Mouse (Mus musculus) embryo, embryonic 11 days (tissue): Measurements from ENCODE around the gene Adad2.

Source experiments
- DNase-seq: peaks from one replicate; pipeline ENCODE4 v3.0.0-alpha.2; 2015

Adad2 gene

DNA sequence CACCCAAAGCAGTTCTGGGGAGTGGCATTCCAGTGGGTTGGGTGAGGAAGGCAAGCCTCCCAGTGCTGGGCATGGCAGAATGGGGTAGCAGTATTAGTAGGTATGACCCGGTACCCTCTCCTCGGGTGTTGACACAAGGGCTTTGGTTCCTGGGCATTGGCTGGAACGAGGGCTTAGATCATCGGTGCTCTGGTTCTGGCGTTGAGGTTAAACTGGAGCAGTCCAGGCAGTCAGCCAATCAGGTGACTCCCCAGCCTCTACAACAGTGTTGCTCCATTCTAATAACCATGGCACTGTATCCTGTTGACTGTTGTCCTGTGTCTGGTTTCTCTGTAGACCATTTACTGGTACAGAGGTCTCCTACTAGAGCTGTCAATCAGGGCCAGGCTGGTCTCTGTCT is 5.0 kb downstream of the Adad2 start:
- no peak for DNase-seq

DNA sequence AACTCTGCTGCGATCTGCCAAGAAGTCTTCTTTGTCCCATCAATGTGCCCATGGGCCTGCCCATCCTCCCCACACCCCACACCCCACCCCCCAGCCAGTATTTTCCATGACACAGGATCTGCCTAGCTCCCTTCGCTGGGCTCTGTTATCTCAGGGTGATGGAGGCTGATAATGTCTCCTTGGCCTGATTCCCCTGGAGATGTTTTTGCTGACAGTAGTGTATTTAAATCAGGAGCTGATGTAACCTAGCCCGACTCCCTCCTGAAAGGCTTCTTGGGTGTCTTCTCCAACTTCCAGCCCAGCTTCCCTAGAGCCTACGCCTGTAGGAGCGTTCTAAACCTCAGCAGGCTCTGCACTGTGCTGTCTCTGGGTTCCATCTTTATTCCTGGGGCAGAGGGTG is 6.3 kb downstream of the Adad2 start:
- no peak for DNase-seq

DNA sequence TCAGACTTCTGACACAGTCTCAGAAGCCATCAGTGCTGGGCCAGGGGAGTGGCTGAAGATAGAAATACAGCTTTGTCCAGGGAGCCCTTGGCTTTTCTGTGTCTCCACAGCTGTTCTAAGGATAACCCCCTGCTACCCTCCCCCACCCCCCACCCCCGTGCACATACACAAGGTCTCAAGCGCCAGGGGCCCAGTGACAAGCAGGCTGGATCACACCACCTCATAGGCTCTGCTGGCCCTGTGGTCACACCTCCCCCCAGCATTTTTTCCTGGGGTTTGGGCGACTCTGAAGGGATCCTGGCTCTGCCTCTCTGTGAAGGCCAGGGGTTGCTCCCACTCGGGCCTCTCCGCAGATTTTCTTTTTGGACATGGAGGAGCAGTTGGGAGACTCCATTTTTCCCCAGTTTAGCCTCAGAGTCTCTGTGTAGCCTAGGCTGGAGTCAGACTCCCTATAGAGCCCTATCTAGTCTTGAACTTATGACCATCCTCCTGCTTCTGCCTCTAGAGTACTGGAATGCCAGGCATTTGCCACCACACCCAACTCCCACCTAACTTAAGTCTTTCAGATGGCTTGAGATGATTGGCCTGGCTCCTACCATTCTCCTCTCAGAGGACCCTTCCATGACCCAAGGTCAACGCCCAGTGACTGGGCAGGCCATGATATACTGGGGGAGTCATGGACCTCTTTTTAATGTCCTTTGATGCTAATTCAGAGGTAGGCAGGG is 7.7 kb downstream of the Adad2 start:
- DNase-seq = no peak

DNA sequence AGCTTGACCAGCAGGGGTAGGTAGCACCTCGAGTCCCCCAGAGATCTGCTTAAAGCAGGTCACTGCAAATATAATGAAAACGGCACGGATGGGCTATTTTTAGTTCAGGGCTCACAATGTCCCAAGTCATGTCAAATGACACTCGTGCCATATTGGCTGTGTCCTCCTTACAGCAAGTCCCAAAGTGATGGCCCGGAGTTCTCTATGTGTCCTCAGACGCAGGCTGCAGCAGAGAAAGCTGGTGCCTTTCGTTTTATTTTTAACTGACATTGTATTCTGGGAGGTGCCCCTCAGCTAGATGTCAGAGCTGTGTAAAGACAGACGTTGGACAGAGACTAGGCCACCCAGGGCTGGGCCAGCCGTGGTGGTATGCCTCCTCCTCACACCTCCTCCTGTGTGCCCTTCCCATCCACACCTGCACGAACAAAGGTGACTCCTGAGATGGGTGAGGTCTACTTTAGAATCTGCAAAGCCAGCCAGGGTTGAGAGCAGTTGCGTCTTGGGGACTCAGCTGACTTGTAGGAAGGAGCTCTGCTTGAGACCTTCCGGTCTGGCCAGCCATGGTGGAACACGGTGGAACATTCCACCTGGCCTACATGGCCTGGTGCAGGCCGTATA is 8.4 kb downstream of the Adad2 start:
- DNase-seq = no peak

DNA sequence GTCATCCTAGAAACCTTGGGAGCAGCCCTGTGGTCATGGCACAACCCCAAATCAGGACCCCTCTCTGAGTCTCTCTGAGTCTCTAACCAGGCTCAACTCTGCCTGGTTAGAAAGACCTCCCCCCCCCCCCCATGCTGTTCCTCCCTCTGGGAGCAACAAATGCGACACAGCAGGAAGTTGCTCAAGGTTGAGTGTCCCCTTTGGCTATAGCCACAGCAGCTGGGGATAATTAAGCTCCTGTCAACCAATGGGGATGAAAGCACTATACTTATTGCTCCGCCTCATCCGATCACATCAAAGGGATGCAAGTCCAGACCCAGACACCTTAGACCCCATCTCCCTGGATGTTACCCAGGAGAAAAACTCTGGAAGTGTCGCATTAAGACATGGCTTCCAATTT is 10.0 kb downstream of the Adad2 start:
- no peak for DNase-seq

DNA sequence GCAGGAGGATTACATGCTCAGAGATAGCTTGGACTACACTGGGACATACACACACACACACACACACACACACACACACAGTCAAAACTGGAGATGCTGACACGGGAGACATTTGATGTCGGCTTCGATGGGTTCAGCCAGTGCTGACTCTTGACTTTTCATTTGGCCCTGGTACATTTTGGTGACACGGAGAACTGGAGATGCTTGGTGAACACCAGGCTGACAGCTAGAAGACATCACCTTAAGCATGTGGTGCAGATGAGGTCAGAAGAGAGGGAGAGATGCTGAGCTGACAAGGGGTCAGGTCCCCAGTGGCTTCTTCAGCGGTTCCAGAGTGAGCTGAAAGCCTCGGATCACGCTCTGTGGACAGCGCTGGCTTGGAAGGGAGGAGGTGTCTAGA is 10.5 kb downstream of the Adad2 start:
- no peak for DNase-seq

DNA sequence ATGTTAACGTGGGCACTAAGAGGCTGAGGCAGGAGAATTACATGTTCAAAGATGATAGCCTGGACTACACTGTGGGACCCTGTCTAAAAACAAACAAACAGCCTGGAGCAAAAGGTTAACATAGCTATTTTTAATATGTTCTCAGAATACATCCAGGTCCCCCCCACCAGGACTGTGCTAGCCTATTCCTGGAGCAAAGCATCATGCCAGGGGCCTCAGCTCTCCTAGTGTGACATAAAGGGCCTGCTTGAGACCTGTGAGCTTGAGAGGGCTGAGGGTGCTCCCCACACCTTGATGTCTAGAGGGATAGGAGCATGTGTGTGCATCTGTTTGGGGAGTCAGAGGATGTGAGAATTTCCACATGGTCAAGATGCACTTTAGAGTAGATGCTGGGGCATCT is 11.2 kb downstream of the Adad2 start:
- no peak for DNase-seq

DNA sequence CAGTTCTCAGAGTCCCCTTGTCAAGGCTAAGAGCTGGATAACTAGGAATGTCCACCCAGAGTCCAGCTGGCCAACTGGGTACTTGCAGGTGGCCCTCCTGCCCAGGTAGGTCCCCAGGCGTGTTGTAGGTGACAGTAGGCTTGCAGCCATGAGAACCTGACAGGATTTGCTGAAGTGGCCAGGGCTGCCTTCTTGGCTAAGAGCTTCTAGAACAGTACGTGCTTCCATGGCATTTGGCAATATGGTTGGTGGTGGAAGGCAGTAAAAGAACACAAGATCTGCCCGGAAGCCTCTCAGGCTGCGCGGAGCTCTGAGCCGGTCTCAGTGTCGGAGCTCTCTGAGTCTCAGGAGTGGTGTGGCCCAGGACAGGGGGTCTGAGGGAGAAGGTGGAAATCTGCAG is 12.4 kb downstream of the Adad2 start:
- no peak for DNase-seq

DNA sequence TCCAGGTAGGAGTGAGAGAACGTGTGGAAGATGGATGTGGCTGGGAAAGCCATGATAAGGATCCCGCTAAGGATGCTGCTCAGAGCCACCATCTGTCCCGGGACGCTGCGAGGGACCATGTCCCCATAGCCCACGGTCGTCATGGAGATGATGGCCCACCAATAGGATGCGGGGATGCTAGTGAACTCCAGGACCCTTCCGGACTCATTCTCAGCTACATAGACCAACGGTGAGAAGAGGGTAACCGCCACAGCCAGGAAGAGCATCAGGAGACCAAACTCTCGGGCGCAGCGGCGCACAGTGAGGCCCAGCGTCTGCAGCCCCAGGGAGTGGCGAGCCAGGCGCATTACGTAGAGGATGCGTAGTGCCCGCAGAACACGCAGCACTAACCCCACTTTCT is 13.2 kb downstream of the Adad2 start:
- no peak for DNase-seq

DNA sequence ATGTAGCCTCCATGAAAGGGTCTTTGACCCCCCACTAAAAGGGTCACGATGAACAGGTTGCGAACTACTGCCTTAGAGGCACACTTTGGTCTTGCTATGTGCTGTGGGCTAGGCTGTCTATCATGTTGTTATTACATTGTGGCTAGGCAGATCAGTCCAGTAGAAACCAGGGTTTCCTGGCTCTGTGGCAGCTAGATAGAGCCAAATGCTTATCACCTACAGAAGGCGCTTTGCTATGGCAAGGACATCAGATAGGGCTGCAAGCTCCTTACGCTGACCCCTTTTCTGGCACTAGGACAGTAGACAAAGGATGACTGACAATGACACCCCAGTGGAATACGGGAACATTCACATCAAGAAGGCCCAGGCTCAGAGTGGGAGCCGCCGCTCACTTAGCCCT is 14.7 kb downstream of the Adad2 start:
- DNase-seq = no peak

DNA sequence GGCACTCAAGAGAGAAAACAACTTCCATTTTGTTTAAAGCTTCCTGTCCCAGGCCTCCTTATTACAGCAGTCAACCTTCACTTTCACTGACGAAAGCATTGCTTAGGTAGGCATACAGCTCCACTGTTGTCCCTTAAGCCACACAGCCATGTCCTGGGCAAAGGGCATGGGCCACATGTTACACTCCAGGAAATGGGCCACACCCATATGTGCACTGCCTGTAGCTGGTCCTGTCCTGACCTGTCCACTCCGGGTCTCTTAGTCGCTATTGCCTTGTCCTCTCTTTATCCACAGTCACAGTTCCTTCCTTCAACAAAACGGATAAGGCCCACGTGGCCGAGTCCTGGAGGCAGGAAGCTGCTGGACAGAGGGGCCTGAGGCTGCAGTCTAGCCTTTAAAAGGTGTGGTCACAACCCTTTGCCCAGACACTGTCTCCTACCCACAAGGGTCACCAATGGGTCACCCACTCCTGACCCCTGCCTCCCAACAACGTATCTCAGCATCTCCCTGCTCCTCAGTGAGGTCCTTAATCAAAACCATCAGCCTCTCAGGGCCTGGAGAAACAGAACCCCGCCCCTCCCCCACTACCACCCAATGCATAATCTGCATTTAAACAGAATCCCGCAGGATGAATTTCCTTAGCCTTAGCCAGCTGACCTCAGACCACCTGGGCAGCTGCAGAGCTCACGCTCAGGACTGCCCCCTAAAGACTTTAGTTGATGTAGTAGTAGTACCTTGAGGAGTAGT is 15.2 kb downstream of the Adad2 start:
- peak; percentile 63 for DNase-seq

DNA sequence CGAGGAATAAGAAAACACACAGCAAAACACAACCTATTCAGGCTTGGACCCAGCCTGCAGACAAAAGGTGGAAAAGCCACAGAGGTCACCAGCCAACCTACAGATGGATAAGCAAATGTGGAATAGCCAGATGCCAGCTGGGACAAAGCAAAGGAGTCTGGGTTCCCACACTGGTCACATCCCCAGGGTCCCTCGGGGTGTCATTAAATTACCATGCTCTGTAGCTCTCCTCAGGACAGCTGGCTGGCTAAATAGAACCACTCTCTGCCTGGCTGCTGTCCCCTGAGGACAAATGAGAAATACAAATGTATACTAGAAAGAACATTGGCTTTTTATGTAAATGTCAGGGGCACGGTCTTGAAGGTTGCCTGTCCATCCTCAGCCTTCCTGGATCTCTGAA is 18.3 kb downstream of the Adad2 start:
- peak; percentile 65 for DNase-seq

DNA sequence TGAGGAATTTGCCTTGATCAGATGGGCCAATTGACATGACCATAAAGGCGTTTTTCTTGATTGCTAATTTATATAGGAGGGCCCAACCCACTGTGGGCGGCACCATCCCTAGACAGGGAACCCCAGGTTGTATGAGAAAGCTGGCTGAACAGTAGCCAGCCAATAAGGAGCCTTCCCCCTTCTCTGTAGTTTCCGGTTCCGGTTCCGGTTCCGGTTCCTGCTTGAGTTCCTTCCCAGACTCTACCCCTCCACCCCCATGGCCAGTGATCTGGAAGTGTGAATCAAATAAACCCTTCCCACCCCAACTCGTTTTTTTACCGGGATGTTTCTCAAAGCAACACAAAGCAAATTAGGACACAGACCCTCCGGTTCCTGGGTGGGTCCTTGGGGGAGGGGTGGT is 19.7 kb downstream of the Adad2 start:
- no peak for DNase-seq

DNA sequence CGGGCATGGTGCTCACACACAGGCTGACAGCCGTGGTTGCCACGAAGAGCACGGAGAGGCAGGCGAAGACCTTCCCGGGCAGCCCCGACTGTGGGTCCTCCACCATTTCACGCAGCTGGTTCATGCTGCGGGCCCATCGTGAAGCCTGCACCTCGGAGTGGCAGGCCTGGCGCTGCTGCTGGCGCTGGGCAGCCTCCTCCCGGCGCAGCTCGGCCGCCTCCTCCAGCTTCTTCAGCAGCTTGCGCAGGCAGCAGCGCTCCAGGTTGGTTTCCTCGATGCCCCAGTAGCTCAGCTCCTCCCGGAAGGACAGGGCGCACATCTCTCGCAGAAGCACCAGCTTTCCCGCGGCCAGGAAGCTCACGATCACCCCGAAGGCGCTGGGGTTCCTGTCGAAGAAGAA is 20.4 kb downstream of the Adad2 start:
- no peak for DNase-seq

DNA sequence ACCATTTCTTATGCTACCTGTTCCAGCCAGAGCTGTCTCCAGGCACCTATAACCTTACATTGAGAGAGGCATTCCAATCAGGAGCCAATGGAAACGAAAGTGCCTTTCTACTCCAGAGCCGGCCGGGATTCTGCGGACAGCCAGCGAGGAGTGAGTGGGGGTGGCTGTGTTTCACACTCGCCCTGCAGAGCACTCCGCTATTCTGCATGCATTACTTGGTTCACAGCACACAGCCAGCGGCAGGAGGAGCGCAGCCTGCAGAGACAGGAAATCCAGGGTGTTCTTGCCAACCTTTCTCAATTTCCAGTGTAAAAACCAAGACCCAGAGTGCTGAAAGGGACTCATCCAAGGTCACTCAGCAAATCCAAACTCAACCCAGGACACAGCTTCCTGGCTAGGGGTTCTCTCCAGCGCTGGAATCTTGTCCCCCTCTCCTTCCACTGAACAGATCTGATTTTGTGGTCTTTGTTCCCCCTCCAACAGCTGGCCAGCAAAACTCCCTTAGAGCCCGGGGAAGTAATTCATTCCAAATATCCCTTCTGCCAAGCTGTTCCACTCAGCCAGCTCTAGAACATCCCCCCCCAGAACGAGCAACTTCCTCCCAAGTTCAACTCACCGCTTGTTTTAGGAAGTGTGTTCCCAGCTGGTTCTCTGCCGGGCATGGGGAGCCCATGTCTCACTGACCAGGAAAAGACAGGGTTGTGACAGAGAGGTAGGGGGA is 22.2 kb downstream of the Adad2 start:
- DNase-seq = peak; percentile 49

DNA sequence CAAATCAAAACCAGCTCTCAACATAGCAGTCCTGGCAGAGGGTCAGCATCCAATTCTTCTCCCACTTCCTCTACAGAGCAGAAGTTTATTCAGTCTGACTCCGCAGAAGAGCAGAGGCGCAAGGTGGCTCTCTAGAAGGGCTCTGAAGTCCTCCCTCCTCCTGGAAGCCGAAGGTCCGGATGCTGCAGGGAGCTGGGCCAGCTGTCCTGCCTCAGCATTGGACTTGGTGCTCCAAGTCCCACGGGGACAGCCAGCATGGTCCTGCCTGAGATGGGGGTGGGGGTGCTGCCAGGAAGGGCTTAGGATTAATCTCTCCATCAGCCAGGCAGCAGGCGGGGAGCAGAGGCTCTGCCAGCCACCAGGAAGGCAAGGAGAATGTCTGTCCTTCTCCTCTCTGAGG is 22.8 kb downstream of the Adad2 start, which contains the start of gene Kcng4:
Gene Kcng4 (minus strand): TSS at position 303 of the 400 bp plus-strand sequence.
- DNase-seq = no peak

DNA sequence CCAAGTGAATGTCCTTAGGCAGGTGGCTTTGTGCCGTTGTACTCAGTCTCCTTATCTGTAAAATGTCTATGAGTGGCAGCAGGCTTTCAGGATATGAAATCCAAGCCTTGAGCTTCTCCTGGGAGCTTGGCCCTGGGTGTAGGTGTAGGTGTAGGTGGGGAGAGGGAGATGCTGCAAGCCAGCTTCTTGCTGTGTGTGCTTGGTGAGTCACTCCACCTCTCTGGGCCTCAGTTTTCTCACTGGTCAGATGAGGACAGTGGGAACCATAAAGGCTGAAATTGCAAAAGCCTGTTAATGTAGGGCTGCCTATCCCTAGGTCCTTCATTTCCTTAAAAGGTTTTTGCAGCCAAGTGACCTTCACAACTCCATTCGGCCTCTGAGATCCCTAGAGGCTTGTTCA is 23.4 kb downstream of the Adad2 start:
- DNase-seq = no peak

DNA sequence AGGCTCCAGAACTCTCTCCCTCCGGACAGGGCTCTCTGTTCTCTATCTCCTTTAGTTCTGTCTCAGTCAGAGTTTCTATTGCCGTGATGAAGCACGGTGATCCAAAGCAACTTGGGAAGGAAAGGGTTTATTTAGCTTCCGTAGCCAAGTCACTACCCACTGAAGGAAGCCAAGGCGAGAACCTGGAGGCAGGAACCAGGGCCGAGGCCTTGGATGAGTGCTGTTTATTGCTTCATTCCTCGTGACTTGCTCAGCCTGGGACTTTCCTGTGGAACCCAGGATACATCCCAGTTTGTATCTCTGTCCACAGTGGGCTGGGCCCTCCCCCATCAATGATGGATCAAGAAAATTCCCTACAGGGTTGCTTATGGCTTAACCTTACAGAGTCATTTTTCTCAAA is 24.2 kb downstream of the Adad2 start:
- DNase-seq = no peak

DNA sequence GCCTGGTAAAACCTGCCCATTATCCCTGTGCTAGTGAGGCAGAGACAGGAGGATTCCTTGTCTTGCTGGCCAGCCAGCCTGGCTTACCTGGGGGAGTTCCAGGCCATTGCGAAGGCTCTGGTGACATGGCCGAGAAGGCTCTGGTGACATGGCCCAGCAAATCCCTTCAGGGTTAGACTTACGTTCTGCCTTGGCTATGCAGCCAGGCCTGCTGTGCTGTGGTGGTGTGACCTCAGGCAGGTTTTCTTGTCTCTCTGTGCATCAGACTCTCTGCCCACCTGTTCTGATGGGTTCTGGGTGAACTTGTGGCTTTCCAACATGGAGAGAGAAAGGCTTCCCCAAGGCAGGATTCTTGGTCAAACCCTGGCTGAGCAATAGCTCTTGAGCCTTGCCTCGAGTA is 24.8 kb downstream of the Adad2 start:
- DNase-seq = no peak

DNA sequence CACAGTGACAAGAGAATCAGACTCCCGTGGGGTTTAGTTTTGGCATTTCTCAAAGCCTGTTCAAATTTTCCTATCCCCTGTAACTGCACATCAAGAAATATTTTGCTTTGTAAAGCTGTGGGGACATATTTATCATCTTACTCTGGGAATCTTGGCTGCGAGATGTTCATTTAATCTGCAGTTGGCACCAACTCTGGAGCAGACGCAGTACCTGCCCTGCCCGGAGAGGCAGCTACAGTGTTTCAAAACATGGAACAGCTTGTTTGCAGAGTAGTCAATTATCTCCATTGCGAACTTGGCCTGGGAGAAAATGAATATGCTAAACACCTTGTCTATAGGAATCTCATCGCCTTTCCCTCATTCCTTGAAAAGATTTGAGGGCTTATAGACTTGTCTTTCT is 25.7 kb downstream of the Adad2 start:
- DNase-seq = no peak

DNA sequence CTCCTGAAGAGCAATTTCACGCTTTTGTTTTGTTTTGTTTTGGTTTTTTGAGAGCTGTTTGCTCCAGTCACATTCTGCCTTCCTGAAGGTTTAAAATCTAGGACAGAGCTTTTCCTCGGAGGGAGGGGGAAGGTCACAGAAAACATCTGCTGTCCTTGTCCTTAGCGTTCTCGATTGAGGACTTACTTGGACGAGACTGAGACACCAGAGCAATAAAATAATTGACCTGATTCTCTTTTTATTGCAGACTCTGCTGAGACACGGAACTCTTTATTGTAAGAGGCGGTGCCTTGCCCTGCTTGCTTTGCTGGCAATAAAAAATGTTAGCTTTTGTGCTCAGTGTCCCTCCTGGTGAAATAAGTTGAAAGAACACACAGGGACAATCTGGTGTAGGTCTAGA is 27.3 kb downstream of the Adad2 start:
- no peak for DNase-seq

DNA sequence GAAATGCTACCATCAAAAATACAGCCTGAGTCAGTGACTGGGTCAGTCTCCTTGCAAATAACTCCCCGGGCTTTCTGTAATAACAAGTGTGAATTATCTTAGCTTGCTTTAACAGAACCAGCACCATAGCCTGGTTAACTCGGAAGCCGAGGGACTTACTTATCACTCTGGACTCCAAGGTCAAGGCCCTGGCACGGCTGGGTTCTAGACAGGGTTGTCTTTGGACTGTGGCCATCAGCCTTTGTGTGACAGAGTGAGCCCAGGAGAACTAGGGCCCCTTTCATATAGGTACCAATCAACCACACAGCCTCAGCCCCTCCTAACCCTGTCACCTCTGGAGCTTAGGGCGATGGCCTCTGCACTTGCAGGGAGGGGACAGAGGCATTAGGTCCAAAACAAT is 28.5 kb downstream of the Adad2 start:
- no peak for DNase-seq

DNA sequence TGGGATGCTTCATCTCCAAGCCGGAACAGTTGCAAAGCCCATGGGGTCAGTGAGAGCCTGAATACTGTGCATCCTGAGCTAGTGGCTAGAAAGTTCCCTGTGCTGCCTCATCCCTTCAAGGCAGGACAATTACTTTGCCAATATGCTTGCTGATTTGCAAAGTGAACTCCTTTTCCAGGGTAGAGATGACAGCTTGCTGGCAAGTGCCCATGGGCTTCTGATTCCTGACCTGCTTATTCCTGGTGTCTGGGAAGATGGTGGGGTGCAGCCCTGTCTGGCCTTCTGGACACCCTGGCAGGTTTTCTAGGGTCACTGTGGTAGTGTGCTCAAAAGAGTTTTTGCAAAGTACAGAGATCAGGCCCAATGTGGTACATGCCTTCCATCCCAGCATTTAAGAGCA is 30.4 kb downstream of the Adad2 start:
- DNase-seq = no peak
